Comparison of ENCODE assay signal across 10 mouse cellular contexts in the genomic region with DNA sequence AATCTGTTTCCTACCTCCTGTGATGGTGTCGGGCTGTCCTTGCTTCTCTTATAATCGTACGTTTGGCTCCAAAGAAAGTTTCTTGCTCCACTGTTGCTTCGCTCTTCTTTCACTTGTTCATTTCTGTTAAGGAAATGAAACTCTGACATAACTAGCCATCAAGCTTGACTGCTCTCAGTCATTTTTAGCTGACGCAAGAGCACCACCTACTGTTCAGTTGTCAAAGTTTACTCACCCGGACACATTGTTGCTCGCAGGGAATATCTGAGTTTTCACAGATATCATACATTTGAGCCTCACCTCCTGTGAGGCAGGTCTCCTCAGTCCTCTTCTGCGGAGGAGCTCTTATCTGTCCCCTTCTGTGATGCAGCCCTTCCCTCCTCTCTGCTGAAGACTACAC. TPM values are rescaled to one million over a fixed set of nuclear protein-coding genes. Genes with fewer than 3 reads are reported as not detected.
A peak's percentile ranks its signal among the peaks of the same experiment; 100 is the strongest.
DNase-seq lines count a peak whose midpoint lies in the region; ATAC-seq and TF ChIP-seq lines count a peak whose summit lies in the region.
"Had no signal": no experiment of that assay in that cellular context is flagged by ENCODE, and none has a peak within 500 bp of the region (broad histone marks: within the 10 kb centered on the region; RNA-seq: fewer than 3 reads in every experiment).

No protein-coding gene starts in this region.

- no peak for TF ChIP-seq POLR2A in ES-Bruce4 (IDR thresholded peaks at IDR 0.05; ENCODE audit: insufficient read depth, low read length)

- H3K27me3 ChIP-seq in hindbrain, embryonic 11.5 days (ENCODE audit: control insufficient read depth, insufficient read depth, low read length): no peaks in the 10 kb centered on the region
- H3K27me3 ChIP-seq in hindbrain, embryonic 12.5 days: no peaks in the 10 kb centered on the region
- H3K27me3 ChIP-seq in ES-Bruce4 (ENCODE audit: control insufficient read depth, insufficient read depth, low read length, poor library complexity, severe bottlenecking): no peaks in the 10 kb centered on the region
- no peaks in the 10 kb centered on the region for H3K27me3 ChIP-seq in heart, embryonic 15.5 days
- H3K27me3 ChIP-seq: megakaryocyte, embryonic 14.5 days had no signal

- 74% methylated on average over 8 of the region's 8 CpGs for WGBS in hindbrain, embryonic 11.5 days
- WGBS in hindbrain, embryonic 12.5 days: 70% methylated on average over 8 of the region's 8 CpGs
- WGBS in heart, embryonic 15.5 days: 52% methylated on average over 8 of the region's 8 CpGs

- H3K9ac ChIP-seq in hindbrain, embryonic 11.5 days (ENCODE audit: low read depth, low read length): no peak overlapping the region
- H3K9ac ChIP-seq in hindbrain, embryonic 12.5 days: no peak overlapping the region
- no peak overlapping the region for H3K9ac ChIP-seq in ES-Bruce4 (ENCODE audit: low read depth, poor library complexity, severe bottlenecking)
- H3K9ac ChIP-seq in heart, embryonic 15.5 days: no peak overlapping the region

- H3K36me3 ChIP-seq in hindbrain, embryonic 11.5 days (ENCODE audit: control insufficient read depth, insufficient read depth, low read length): no peaks in the 10 kb centered on the region
- H3K36me3 ChIP-seq in hindbrain, embryonic 12.5 days: peaks cover 34% of the 10 kb centered on the region
- H3K36me3 ChIP-seq in ES-Bruce4 (ENCODE audit: control insufficient read depth, insufficient read depth, low read length, poor library complexity, severe bottlenecking): peaks cover 5% of the 10 kb centered on the region; the same call in 1 of the 2 replicates
- peaks cover 34% of the 10 kb centered on the region for H3K36me3 ChIP-seq in heart, embryonic 15.5 days

- TF ChIP-seq EP300 in ES-Bruce4 (IDR thresholded peaks at IDR 0.05; ENCODE audit: insufficient read depth, low read depth, low read length): no peak

- H3K4me2 ChIP-seq in hindbrain, embryonic 11.5 days (replicated peaks; ENCODE audit: low read depth, low read length): no peak overlapping the region
- H3K4me2 ChIP-seq in hindbrain, embryonic 12.5 days (replicated peaks): no peak overlapping the region
- H3K4me2 ChIP-seq in heart, embryonic 15.5 days: no peak overlapping the region

- no peaks in the 10 kb centered on the region for H3K9me3 ChIP-seq in hindbrain, embryonic 11.5 days (ENCODE audit: control insufficient read depth, low read length)
- no peaks in the 10 kb centered on the region for H3K9me3 ChIP-seq in hindbrain, embryonic 12.5 days (replicated peaks)
- no peaks in the 10 kb centered on the region for H3K9me3 ChIP-seq in ES-Bruce4 (replicated peaks; ENCODE audit: control insufficient read depth, insufficient read depth, low read length, poor library complexity, severe bottlenecking)
- no peaks in the 10 kb centered on the region for H3K9me3 ChIP-seq in heart, embryonic 15.5 days (replicated peaks)
- H3K9me3 ChIP-seq: megakaryocyte, embryonic 14.5 days had no signal

- no peak for ATAC-seq in hindbrain, embryonic 11.5 days (ENCODE audit: low FRiP score)
- no peak for ATAC-seq in hindbrain, embryonic 12.5 days (ENCODE audit: low FRiP score)
- ATAC-seq in heart, embryonic 15.5 days (replicated peaks; ENCODE audit: insufficient number of reproducible peaks, insufficient read depth, low FRiP score, low read depth): 0 out of 2 replicates have a peak, but pooled peaks have one; percentile 27

- H3K4me3 ChIP-seq in hindbrain, embryonic 11.5 days (ENCODE audit: low read depth, low read length): no peak overlapping the region
- no peak overlapping the region for H3K4me3 ChIP-seq in hindbrain, embryonic 12.5 days
- no peak overlapping the region for H3K4me3 ChIP-seq in ES-Bruce4 (ENCODE audit: low read depth, low read length)
- no peak overlapping the region for H3K4me3 ChIP-seq in heart, embryonic 15.5 days
- H3K4me3 ChIP-seq: erythroblast, embryonic 14.5 days; megakaryocyte, embryonic 14.5 days had no signal

- TF ChIP-seq CTCF in ES-Bruce4 (IDR thresholded peaks at IDR 0.05; ENCODE audit: low read depth, low read length): peak; percentile 23

- no peak overlapping the region for H3K27ac ChIP-seq in hindbrain, embryonic 11.5 days (ENCODE audit: low read depth, low read length)
- no peak overlapping the region for H3K27ac ChIP-seq in hindbrain, embryonic 12.5 days
- H3K27ac ChIP-seq in ES-Bruce4 (ENCODE audit: insufficient read depth, low read length): no peak overlapping the region
- H3K27ac ChIP-seq in heart, embryonic 15.5 days: no peak overlapping the region

- peak; percentile 74 for DNase-seq in hindbrain, embryonic 11.5 days (ENCODE audit: low spot score)
- DNase-seq in c-Kit-positive CD71-negative TER-119-negative erythroid progenitor cells, embryonic 14.5 days (ENCODE audit: low read depth): peak; percentile 69
- DNase-seq in layer of hippocampus, postnatal 14 days (ENCODE audit: low spot score in 2 of 2): peak; percentile 39 to 73
- peak; percentile 20 to 38 for DNase-seq in monocyte, adult 2 months (ENCODE audit: low read depth in 1 of 2, low spot score in 2 of 2)
- DNase-seq in thymus, postnatal 4 days: peak; percentile 65

- H3K4me1 ChIP-seq in hindbrain, embryonic 11.5 days (replicated peaks; ENCODE audit: control insufficient read depth, insufficient read depth, low read length): no peaks in the 10 kb centered on the region
- H3K4me1 ChIP-seq in hindbrain, embryonic 12.5 days: no peaks in the 10 kb centered on the region
- no peaks in the 10 kb centered on the region for H3K4me1 ChIP-seq in ES-Bruce4 (ENCODE audit: control insufficient read depth, insufficient read depth, low read length)
- 0 out of 2 replicates have a peak, but pooled peaks cover 3% of the 10 kb centered on the region for H3K4me1 ChIP-seq in heart, embryonic 15.5 days (replicated peaks)

RNA-seq across cellular contexts. Expression of gene Ryk, which starts 44.8 kb away (rescaled TPM):
- 25.3 and 26.5 TPM in 2 replicates for polyA plus RNA-seq in hindbrain, embryonic 11.5 days (2014; fragmentation: Nextera tagmentation; extraction: Ambion mirVana)
- 18.2 and 18.3 TPM in 2 replicates for polyA plus RNA-seq in hindbrain, embryonic 12.5 days (2016; fragmentation: Nextera tagmentation; extraction: Ambion mirVana)
- 81.3 and 85.3 TPM in 2 replicates for polyA plus RNA-seq in ES-Bruce4 (2011; ENCODE audit: insufficient read depth, insufficient read length, low read depth, missing spikeins)
- polyA plus RNA-seq in heart, embryonic 15.5 days (2015; fragmentation: Nextera tagmentation; extraction: Ambion mirVana): 18.7 and 20.3 TPM in 2 replicates
- total RNA-seq in layer of hippocampus, postnatal 14 days (2021): 10 to 100 TPM; 36.0 to 40.0 TPM
